Mouse (Mus musculus): Measurements from ENCODE around the gene Tmem215.

Tmem215 gene

GRCm38 (mm10) chr4:40471880-40472279, at the start of gene Tmem215:
TSS of gene Tmem215 (plus strand) at chr4:40472180.
- in situ Hi-C loops (cut with MboI, MseI) = no loop called here

- in situ Hi-C loops (cut with MboI, MseI) = loop anchor here (10.0 kb wide), 1 partner anchor 697 kb away; no protein-coding TSS in a partner anchor
Observed at GRCm38 (mm10) chr4:40431916-40432315, 40.1 kb upstream of the Tmem215 start.

GRCm38 (mm10) chr4:40433379-40433778, 38.6 kb upstream of the Tmem215 start:
- in situ Hi-C loops (cut with MboI, MseI) = loop anchor here (10.0 kb wide), 1 partner anchor 699 kb away; no protein-coding TSS in a partner anchor

GRCm38 (mm10) chr4:40434388-40434787, 37.6 kb upstream of the Tmem215 start:
- in situ Hi-C loops (cut with MboI, MseI) = loop anchor here (10.0 kb wide), 1 partner anchor 700 kb away; no protein-coding TSS in a partner anchor

- in situ Hi-C loops (cut with MboI, MseI) = no loop called here
Observed at GRCm38 (mm10) chr4:40443565-40443964, 28.4 kb upstream of the Tmem215 start.

GRCm38 (mm10) chr4:40472700-40473530, 935 bp downstream of the Tmem215 start:
- in situ Hi-C loops (cut with MboI, MseI) = no loop called here

- in situ Hi-C loops (cut with MboI, MseI) = no loop called here
Observed at GRCm38 (mm10) chr4:40473911-40474310, 1.9 kb downstream of the Tmem215 start.

GRCm38 (mm10) chr4:40477963-40478362, 6.0 kb downstream of the Tmem215 start:
- in situ Hi-C loops (cut with MboI, MseI) = no loop called here

- in situ Hi-C loops (cut with MboI, MseI) = loop anchor here (5.0 kb wide), 1 partner anchor 91 kb away; no protein-coding TSS in a partner anchor
Observed at GRCm38 (mm10) chr4:40486546-40486945, 14.6 kb downstream of the Tmem215 start.

GRCm38 (mm10) chr4:40491731-40492130, 19.8 kb downstream of the Tmem215 start:
- in situ Hi-C loops (cut with MboI, MseI) = no loop called here

GRCm38 (mm10) chr4:40496354-40496753, 24.4 kb downstream of the Tmem215 start:
- in situ Hi-C loops (cut with MboI, MseI) = no loop called here

- in situ Hi-C loops (cut with MboI, MseI) = no loop called here
Observed at GRCm38 (mm10) chr4:40496828-40497227, 24.8 kb downstream of the Tmem215 start.

- in situ Hi-C loops (cut with MboI, MseI) = no loop called here
Observed at GRCm38 (mm10) chr4:40499812-40500591, 28.0 kb downstream of the Tmem215 start.

- in situ Hi-C loops (cut with MboI, MseI) = no loop called here
Observed at GRCm38 (mm10) chr4:40502459-40502858, 30.5 kb downstream of the Tmem215 start.

GRCm38 (mm10) chr4:40509534-40509933, 37.6 kb downstream of the Tmem215 start:
- in situ Hi-C loops (cut with MboI, MseI) = no loop called here

GRCm38 (mm10) chr4:40513235-40513634, 41.3 kb downstream of the Tmem215 start:
- in situ Hi-C loops (cut with MboI, MseI) = no loop called here

GRCm38 (mm10) chr4:40518545-40519324, 46.8 kb downstream of the Tmem215 start:
- in situ Hi-C loops (cut with MboI, MseI) = no loop called here
